Mouse (Mus musculus): Measurements from ENCODE around the gene Zfp507.

The Zfp507 gene

DNA sequence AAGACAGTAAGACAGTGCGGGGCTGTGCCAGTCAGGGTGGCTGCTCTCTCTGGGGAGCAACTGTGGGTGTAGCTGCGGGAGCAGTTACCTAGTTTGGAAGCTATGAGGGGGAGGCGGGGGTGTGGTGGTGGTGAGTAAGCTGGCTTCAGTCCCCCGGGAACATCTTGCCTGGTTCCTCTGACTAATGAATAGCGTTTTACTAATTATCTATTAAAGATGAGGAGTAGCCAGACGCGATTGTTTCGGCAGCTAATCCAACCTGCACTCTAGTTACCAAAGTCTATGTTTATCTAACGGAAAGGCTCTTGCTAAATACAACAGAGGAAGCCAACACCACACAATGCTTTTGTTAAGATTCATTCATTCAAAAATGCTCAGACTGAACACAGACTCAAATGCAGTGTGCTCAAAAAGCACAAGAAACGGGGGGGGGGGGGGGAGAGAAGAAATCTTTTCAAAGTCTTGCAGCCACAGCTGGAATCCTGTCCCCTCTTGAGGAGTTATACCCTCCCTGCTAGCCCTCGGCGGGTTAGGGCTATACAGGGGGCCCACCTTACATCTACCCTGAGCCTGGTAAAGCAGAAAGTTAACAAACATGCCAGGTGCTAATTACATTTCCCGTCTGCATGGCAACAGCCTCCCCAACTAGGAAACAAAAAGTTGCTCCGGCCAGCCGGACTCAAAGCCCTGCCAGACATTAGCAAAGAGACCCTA, 49.3 kb downstream of the Zfp507 start:
- Histone ChIP-seq H3K27me3 (ENCODE audit: insufficient read depth, low read length) (peaks cover 8% of the 10 kb centered on the region), H3K36me3 (ENCODE audit: insufficient read depth, low read length) (peaks cover 37% of the 10 kb centered on the region), H3K4me1 (replicated peaks; ENCODE audit: low read depth, low read length) (peaks cover 33% of the 10 kb centered on the region), H3K9me3 (ENCODE audit: low read length) (no peaks in the 10 kb centered on the region), H3K4me3 (replicated peaks; ENCODE audit: low read length) (peak overlapping the region; percentile 93)
- TF ChIP-seq NANOG (IDR thresholded peaks at IDR 0.05; ENCODE audit: borderline replicate concordance, low read length) (no peak), CTCF (conservative IDR thresholded peaks at IDR 0.05; ENCODE audit: low read length) (no peak), POU5F1 (IDR thresholded peaks at IDR 0.05; ENCODE audit: borderline replicate concordance, low read length) (no peak)

DNA sequence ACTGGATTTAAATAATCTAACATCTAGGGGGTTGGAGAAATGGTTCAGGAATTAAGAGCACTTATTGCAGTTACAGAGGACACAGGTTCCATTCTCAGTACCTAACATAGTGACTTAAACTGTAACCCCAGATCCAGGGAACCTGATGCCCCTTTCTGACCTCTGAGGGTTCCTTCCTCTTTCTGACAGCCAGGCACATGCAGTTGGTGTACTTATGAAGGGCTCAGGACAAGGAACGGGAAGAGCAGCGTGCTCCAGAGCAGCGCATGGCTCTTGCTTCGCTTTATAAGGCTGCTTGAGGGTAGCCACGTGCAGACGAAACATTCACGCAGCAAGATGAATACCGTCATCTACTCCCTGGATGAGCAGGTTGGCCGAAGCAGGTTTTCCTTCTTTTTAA, 51.9 kb downstream of the Zfp507 start:
- H3K4me1 ChIP-seq (replicated peaks; ENCODE audit: low read depth, low read length) = peaks cover 42% of the 10 kb centered on the region
- H3K27me3 ChIP-seq (ENCODE audit: insufficient read depth, low read length) = peaks cover 8% of the 10 kb centered on the region
- TF ChIP-seq NANOG (IDR thresholded peaks at IDR 0.05; ENCODE audit: borderline replicate concordance, low read length) = no peak
- no peak for TF ChIP-seq POU5F1 (IDR thresholded peaks at IDR 0.05; ENCODE audit: borderline replicate concordance, low read length)
- no peak for TF ChIP-seq CTCF (conservative IDR thresholded peaks at IDR 0.05; ENCODE audit: low read length)
- H3K9me3 ChIP-seq (ENCODE audit: low read length) = no peaks in the 10 kb centered on the region
- H3K36me3 ChIP-seq (ENCODE audit: insufficient read depth, low read length) = peaks cover 50% of the 10 kb centered on the region
- H3K4me3 ChIP-seq (replicated peaks; ENCODE audit: low read length) = no peak overlapping the region

DNA sequence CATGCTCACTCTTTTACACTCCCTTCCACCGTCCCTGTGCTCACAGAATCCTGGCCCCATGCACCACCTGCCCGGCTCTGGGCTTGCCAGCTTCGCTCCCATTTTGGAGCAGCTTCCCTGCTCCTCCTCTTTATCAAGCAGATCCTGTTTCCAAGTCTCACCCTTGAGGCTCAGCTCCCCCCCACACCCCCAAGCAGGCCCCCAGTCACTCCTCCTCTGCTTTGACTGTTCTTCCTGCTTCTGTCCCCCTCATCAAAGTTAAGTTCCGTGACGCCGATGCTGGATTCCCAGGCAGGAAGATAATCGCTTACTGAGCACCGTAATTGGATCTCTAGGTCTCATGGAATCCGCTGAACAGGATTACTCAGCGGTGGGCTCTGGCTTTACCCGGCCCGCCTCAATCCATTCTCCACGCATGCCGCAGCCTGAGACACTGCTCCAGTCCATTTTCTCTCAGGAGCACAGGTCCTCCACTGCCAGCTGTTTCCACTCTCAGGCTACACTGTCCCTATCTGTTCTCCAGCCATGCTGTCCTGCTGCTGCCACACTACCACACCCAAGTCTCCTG, 55.3 kb downstream of the Zfp507 start:
- no peak for TF ChIP-seq NANOG (IDR thresholded peaks at IDR 0.05; ENCODE audit: borderline replicate concordance, low read length)
- TF ChIP-seq POU5F1 (IDR thresholded peaks at IDR 0.05; ENCODE audit: borderline replicate concordance, low read length) = no peak
- Histone ChIP-seq H3K27me3 (ENCODE audit: insufficient read depth, low read length) (no peaks in the 10 kb centered on the region), H3K9me3 (ENCODE audit: low read length) (no peaks in the 10 kb centered on the region), H3K4me3 (replicated peaks; ENCODE audit: low read length) (peak overlapping the region; percentile 32; the same call in 1 of the 2 replicates), H3K4me1 (replicated peaks; ENCODE audit: low read depth, low read length) (peaks cover 18% of the 10 kb centered on the region), H3K36me3 (ENCODE audit: insufficient read depth, low read length) (peaks cover 79% of the 10 kb centered on the region)

DNA sequence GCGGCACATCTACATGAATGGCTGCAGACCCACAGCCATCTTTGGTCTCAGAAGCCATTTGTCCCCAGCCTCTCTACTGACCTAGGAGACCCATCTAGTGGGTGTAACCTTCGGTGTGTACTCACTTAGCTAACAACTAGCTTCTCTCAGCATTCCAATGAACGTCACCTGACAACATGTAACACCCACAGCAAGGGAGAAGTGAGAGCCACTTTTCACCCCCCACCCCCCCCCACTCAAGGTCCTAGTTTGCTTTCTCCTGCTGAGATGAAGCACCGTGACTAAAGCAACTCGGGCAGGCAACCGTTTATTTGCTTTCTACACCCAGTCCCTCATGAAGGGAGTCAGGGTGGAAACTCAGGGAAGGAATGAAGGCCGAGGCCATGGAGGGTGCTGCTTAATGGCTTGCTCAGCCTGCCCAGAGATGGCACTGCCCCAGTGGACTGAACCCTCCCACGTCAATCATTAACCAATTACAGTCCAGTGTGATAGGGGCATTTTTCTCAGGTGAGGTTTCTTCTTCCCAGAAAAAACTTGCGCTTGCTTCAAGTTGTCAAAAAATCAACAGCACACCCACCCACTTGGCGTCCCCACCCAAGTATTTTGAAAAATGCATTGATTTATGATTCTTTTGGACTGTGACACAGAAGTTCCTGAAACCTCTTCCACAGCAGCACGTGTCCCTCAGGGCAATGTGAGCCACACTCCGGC, 56.0 kb downstream of the Zfp507 start:
- no peaks in the 10 kb centered on the region for H3K9me3 ChIP-seq (ENCODE audit: low read length)
- H3K36me3 ChIP-seq (ENCODE audit: insufficient read depth, low read length) = peaks cover 75% of the 10 kb centered on the region
- no peak overlapping the region for H3K4me3 ChIP-seq (replicated peaks; ENCODE audit: low read length)
- H3K4me1 ChIP-seq (replicated peaks; ENCODE audit: low read depth, low read length) = peaks cover 18% of the 10 kb centered on the region
- TF ChIP-seq CTCF (conservative IDR thresholded peaks at IDR 0.05; ENCODE audit: low read length) (no peak), NANOG (IDR thresholded peaks at IDR 0.05; ENCODE audit: borderline replicate concordance, low read length) (no peak), POU5F1 (IDR thresholded peaks at IDR 0.05; ENCODE audit: borderline replicate concordance, low read length) (no peak)
- H3K27me3 ChIP-seq (ENCODE audit: insufficient read depth, low read length) = no peaks in the 10 kb centered on the region

DNA sequence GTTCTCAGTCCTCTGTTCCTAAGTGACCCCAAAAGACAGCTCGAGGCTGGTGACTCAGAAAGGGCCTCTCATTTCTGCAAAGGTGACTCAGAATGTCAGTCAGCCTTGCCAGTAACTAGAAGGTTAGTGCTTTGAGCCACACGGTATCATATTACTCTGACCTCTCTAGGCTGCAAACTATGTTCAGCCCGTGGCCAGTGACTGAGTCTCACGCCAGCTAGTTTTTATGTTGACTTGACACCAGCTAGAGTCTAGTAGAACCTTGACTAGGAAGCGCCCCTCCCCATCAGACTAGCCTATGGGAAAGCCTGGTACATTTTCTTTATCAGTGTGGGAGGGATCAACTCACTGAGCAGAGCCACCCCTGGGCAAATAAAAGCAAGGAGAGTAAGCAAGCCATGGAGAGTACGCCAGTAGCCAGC, 57.5 kb downstream of the Zfp507 start:
- peaks cover 65% of the 10 kb centered on the region for H3K36me3 ChIP-seq (ENCODE audit: insufficient read depth, low read length)
- peaks cover 21% of the 10 kb centered on the region for H3K4me1 ChIP-seq (replicated peaks; ENCODE audit: low read depth, low read length)
- H3K27me3 ChIP-seq (ENCODE audit: insufficient read depth, low read length) = no peaks in the 10 kb centered on the region
- H3K9me3 ChIP-seq (ENCODE audit: low read length) = no peaks in the 10 kb centered on the region
- no peak overlapping the region for H3K4me3 ChIP-seq (replicated peaks; ENCODE audit: low read length)
- TF ChIP-seq POU5F1 (IDR thresholded peaks at IDR 0.05; ENCODE audit: borderline replicate concordance, low read length) (no peak), CTCF (conservative IDR thresholded peaks at IDR 0.05; ENCODE audit: low read length) (no peak), NANOG (IDR thresholded peaks at IDR 0.05; ENCODE audit: borderline replicate concordance, low read length) (no peak)

DNA sequence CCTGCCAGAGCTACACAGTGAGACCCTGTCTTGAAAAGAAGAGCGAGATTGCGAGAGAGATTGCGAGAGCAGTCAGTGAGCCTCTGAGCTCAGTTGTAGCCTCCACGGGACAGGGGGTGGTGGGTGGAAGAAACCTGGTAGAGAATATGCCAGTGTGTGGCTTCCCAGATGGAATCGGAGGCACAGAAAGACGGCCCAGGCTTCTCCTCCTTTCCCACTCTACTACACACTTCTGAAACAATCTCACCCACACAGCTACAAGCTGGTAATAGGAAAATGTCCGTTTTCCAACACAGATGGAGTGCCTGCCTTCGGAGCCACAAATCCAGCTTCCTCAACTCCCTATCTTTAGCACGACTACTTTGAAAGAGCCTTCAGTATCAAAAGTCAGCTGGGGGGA, 58.0 kb downstream of the Zfp507 start:
- peaks cover 21% of the 10 kb centered on the region for H3K4me1 ChIP-seq (replicated peaks; ENCODE audit: low read depth, low read length)
- H3K9me3 ChIP-seq (ENCODE audit: low read length) = no peaks in the 10 kb centered on the region
- TF ChIP-seq NANOG (IDR thresholded peaks at IDR 0.05; ENCODE audit: borderline replicate concordance, low read length) (no peak), POU5F1 (IDR thresholded peaks at IDR 0.05; ENCODE audit: borderline replicate concordance, low read length) (no peak), CTCF (conservative IDR thresholded peaks at IDR 0.05; ENCODE audit: low read length) (no peak)
- no peaks in the 10 kb centered on the region for H3K27me3 ChIP-seq (ENCODE audit: insufficient read depth, low read length)
- no peak overlapping the region for H3K4me3 ChIP-seq (replicated peaks; ENCODE audit: low read length)
- H3K36me3 ChIP-seq (ENCODE audit: insufficient read depth, low read length) = peaks cover 65% of the 10 kb centered on the region

DNA sequence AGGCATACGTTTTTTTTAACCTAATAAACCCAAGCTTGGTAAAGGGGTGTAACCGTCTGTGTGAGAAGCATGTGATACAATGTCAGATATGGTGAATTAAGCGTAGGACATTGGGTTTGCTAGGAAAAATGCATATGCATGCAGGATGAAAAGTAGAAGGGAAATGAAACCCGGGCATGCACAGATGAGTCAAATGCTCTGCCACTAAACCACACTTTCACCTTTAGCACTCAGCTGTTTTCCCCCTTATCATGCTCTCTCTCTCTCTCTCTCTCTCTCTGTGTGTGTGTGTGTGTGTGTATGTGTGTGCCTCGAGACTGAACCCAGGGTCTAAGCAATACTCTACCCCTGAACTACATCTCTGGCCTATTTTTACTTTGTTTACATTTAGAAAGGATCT, 60.5 kb downstream of the Zfp507 start:
- TF ChIP-seq CTCF (conservative IDR thresholded peaks at IDR 0.05; ENCODE audit: low read length) (no peak), POU5F1 (IDR thresholded peaks at IDR 0.05; ENCODE audit: borderline replicate concordance, low read length) (no peak), NANOG (IDR thresholded peaks at IDR 0.05; ENCODE audit: borderline replicate concordance, low read length) (no peak)
- Histone ChIP-seq H3K4me1 (replicated peaks; ENCODE audit: low read depth, low read length) (peaks cover 12% of the 10 kb centered on the region), H3K4me3 (replicated peaks; ENCODE audit: low read length) (no peak overlapping the region), H3K9me3 (ENCODE audit: low read length) (no peaks in the 10 kb centered on the region), H3K36me3 (ENCODE audit: insufficient read depth, low read length) (peaks cover 44% of the 10 kb centered on the region), H3K27me3 (ENCODE audit: insufficient read depth, low read length) (no peaks in the 10 kb centered on the region)

DNA sequence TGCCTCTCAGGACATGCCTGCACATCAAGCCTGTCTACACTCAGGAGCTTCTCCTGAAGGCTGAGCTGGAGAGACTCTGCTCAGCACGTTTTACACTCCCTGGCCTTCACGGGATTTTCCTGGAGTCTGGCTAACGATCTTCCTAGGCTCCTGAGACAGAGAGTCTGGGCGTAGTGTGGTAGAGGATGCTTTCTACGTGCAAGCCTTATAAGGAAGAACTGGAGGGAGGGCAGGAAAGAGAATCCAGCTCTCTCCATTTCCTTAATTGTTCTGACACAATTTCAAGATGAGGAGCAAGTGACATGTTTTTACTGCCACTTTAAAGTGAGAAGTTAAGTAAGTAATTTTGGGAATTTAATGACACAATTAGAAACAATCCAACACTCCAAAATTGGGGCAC, 60.9 kb downstream of the Zfp507 start:
- peaks cover 44% of the 10 kb centered on the region for H3K36me3 ChIP-seq (ENCODE audit: insufficient read depth, low read length)
- no peak overlapping the region for H3K4me3 ChIP-seq (replicated peaks; ENCODE audit: low read length)
- TF ChIP-seq POU5F1 (IDR thresholded peaks at IDR 0.05; ENCODE audit: borderline replicate concordance, low read length) (no peak), CTCF (conservative IDR thresholded peaks at IDR 0.05; ENCODE audit: low read length) (no peak), NANOG (IDR thresholded peaks at IDR 0.05; ENCODE audit: borderline replicate concordance, low read length) (no peak)
- H3K9me3 ChIP-seq (ENCODE audit: low read length) = no peaks in the 10 kb centered on the region
- H3K4me1 ChIP-seq (replicated peaks; ENCODE audit: low read depth, low read length) = peaks cover 8% of the 10 kb centered on the region
- no peaks in the 10 kb centered on the region for H3K27me3 ChIP-seq (ENCODE audit: insufficient read depth, low read length)
